Mouse (Mus musculus) E14TG2a.4 (cell line): ENCODE data around the gene Ibsp.

Experiments used
- H3K27me3 ChIP-seq: 2 replicates; pipeline ENCODE4 v1.6.1; 2014; ENCODE audit warnings: low read length, control low read depth; ENCODE audit not compliant: insufficient read depth
- H3K36me3 ChIP-seq: 2 replicates; pipeline ENCODE4 v1.6.1; 2014; ENCODE audit warnings: low read length, control low read depth; ENCODE audit not compliant: insufficient read depth
- H3K4me1 ChIP-seq: replicated peaks from 2 replicates; pipeline ENCODE4 v1.6.1; 2014; ENCODE audit warnings: low read depth, low read length, control low read depth
- H3K4me3 ChIP-seq: replicated peaks from 2 replicates; pipeline ENCODE4 v1.5.1; 2014; ENCODE audit warnings: mild to moderate bottlenecking, low read length
- H3K9me3 ChIP-seq: 2 replicates; pipeline ENCODE4 v1.6.1; 2014; ENCODE audit warnings: low read length, control low read depth
- CTCF ChIP-seq: conservative IDR thresholded peaks from 2 replicates; pipeline ENCODE4 v1.5.1; 2014; ENCODE audit warnings: low read length
- NANOG ChIP-seq: IDR thresholded peaks from 2 replicates; pipeline ENCODE4 v1.6.1; 2014; ENCODE audit warnings: borderline replicate concordance, low read length, mixed read lengths
- POU5F1 ChIP-seq: IDR thresholded peaks from 2 replicates; pipeline ENCODE4 v1.6.1; 2014; ENCODE audit warnings: low read length, borderline replicate concordance

The Ibsp gene

DNA sequence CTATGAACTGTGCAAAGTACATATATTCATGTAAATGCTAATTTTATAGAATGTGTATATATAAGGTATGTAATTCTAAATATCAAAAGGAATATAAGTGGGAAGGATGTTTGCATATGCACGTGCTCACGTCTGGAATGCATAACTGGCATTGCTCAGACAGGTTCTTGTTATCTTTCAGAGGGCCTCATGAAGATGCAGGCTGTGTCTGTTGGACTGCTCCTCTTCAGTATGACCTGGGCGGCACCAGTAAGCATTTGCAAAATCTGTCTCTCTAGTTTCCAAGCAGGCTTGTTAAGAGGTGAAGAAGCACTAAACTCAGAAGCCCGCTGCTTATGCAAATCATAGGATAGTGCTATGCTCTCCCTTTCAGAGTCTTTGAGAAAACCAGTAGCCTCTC lies 27.9 kb downstream of the Ibsp start:
- Histone ChIP-seq H3K4me1 (no peaks in the 10 kb centered on the region), H3K4me3 (no peak overlapping the region), H3K9me3 (peaks cover 30% of the 10 kb centered on the region), H3K27me3 (no peaks in the 10 kb centered on the region), H3K36me3 (no peaks in the 10 kb centered on the region; the same call in 1 of the 2 replicates)
- TF ChIP-seq POU5F1 (no peak), NANOG (no peak), CTCF (no peak)

GRCm38 (mm10) chr5:104327389-104327788 lies 28.4 kb downstream of the Ibsp start:
- Histone ChIP-seq H3K9me3 (peaks cover 35% of the 10 kb centered on the region), H3K4me1 (no peaks in the 10 kb centered on the region), H3K36me3 (no peaks in the 10 kb centered on the region; the same call in 1 of the 2 replicates), H3K27me3 (no peaks in the 10 kb centered on the region), H3K4me3 (no peak overlapping the region)
- TF ChIP-seq CTCF, result no peak
- no peak for TF ChIP-seq POU5F1
- TF ChIP-seq NANOG, result no peak

GRCm38 (mm10) chr5:104327876-104328275 lies 28.9 kb downstream of the Ibsp start:
- Histone ChIP-seq H3K27me3 (no peaks in the 10 kb centered on the region), H3K4me3 (no peak overlapping the region), H3K36me3 (no peaks in the 10 kb centered on the region; the same call in 1 of the 2 replicates), H3K4me1 (no peaks in the 10 kb centered on the region), H3K9me3 (peaks cover 40% of the 10 kb centered on the region)
- TF ChIP-seq CTCF (no peak), POU5F1 (no peak), NANOG (no peak)

DNA sequence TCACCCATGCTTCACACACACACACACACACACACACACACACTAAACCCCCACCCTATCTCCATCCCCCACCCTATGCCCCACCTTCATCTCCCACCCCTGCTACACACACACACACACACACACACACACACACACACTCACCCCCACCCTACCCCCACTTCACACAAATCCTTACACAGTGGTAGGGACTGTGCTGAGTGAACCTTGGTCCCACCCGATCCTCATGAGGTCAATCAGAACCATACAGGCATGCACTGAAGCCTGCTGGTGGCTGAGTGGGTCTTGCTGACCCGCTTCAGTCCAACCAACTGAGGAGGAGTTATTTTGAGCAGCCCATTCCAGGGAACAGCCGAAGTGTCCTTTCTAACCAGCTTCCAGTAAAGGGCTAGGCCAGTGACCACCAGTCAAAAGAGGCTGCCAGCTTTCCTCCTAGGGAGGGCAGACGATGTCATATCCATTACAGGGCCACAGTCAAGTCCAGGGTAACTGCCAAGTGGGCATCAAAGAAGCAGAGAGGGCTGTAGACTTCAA lies 29.4 kb downstream of the Ibsp start:
- Histone ChIP-seq H3K36me3 (no peaks in the 10 kb centered on the region; the same call in 1 of the 2 replicates), H3K4me1 (no peaks in the 10 kb centered on the region), H3K9me3 (peaks cover 45% of the 10 kb centered on the region), H3K27me3 (no peaks in the 10 kb centered on the region), H3K4me3 (no peak overlapping the region)
- TF ChIP-seq NANOG (no peak), CTCF (no peak)

- no peaks in the 10 kb centered on the region; the same call in 1 of the 2 replicates for H3K36me3 ChIP-seq
- H3K9me3 ChIP-seq, result peaks cover 45% of the 10 kb centered on the region
- no peak overlapping the region for H3K4me3 ChIP-seq
- TF ChIP-seq CTCF, result no peak
- TF ChIP-seq POU5F1, result no peak
- TF ChIP-seq NANOG, result no peak
- no peaks in the 10 kb centered on the region for H3K4me1 ChIP-seq
- H3K27me3 ChIP-seq, result no peaks in the 10 kb centered on the region
Observed at GRCm38 (mm10) chr5:104329381-104329780, 30.4 kb downstream of the Ibsp start.

GRCm38 (mm10) chr5:104330088-104330487 lies 31.1 kb downstream of the Ibsp start:
- Histone ChIP-seq H3K4me3 (no peak overlapping the region), H3K4me1 (no peaks in the 10 kb centered on the region), H3K9me3 (peaks cover 45% of the 10 kb centered on the region), H3K36me3 (no peaks in the 10 kb centered on the region; the same call in 1 of the 2 replicates), H3K27me3 (no peaks in the 10 kb centered on the region)
- TF ChIP-seq CTCF, result no peak
- no peak for TF ChIP-seq NANOG
- no peak for TF ChIP-seq POU5F1

GRCm38 (mm10) chr5:104332296-104332695 lies 33.3 kb downstream of the Ibsp start:
- Histone ChIP-seq H3K9me3 (peaks cover 45% of the 10 kb centered on the region), H3K36me3 (no peaks in the 10 kb centered on the region; the same call in 1 of the 2 replicates), H3K4me1 (no peaks in the 10 kb centered on the region), H3K27me3 (0 out of 2 replicates have a peak, but pooled peaks cover 1% of the 10 kb centered on the region), H3K4me3 (no peak overlapping the region)
- no peak for TF ChIP-seq NANOG

DNA sequence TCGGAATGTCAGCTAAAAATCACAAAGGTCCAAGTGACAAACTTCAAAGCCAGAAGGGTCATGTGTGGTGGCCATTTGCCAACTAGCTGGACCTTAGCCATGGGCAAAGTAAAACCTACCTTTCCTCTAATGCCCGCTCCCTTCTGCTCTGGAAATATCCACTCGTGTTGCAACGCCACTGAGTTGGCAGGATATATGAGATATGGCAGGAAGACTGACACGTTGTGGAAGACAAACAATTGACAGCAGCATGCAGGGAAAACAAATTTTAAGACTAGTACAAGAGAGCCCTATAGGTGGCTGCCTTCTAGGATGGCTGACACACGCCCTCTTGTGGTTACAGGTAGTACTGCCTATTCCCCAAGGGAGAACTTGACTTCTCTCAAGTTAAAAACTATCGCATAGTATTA lies 34.3 kb downstream of the Ibsp start:
- Histone ChIP-seq H3K9me3 (peaks cover 45% of the 10 kb centered on the region), H3K36me3 (no peaks in the 10 kb centered on the region; the same call in 1 of the 2 replicates), H3K4me1 (no peaks in the 10 kb centered on the region), H3K27me3 (0 out of 2 replicates have a peak, but pooled peaks cover 5% of the 10 kb centered on the region), H3K4me3 (no peak overlapping the region)
- no peak for TF ChIP-seq NANOG
- TF ChIP-seq POU5F1, result no peak
- peak; percentile 60 for TF ChIP-seq CTCF

- no peaks in the 10 kb centered on the region for H3K4me1 ChIP-seq
- H3K27me3 ChIP-seq, result 0 out of 2 replicates have a peak, but pooled peaks cover 5% of the 10 kb centered on the region
- peaks cover 45% of the 10 kb centered on the region for H3K9me3 ChIP-seq
- H3K4me3 ChIP-seq, result no peak overlapping the region
- TF ChIP-seq NANOG, result no peak
- no peak for TF ChIP-seq POU5F1
- TF ChIP-seq CTCF, result no peak
- no peaks in the 10 kb centered on the region; the same call in 1 of the 2 replicates for H3K36me3 ChIP-seq
Observed at GRCm38 (mm10) chr5:104333643-104334042, 34.7 kb downstream of the Ibsp start.
